Mouse (Mus musculus) intestine, embryonic 15.5 days (tissue): ENCODE measurements around the gene Dusp3. TPM values are rescaled to one million over a fixed set of nuclear protein-coding genes. Genes with fewer than 3 reads are reported as not detected.
A peak's percentile ranks its signal among the peaks of the same experiment; 100 is the strongest.
"Not testable (repeated sequence)": the region's sequence is repeated elsewhere in the genome, so short reads cannot be mapped to it uniquely, and the experiment has no call there.

ENCODE experiments used
- ATAC-seq: fragments of 200-750 bp; cut with Nextera tagmentation; 2 replicates; pipeline ENCODE4 v1.8.0; 2017; ENCODE audit warnings: moderate TSS enrichment, moderate library complexity
- H3K27ac ChIP-seq: fragments of 300-500 bp; sonication (generic); 2 replicates; pipeline ENCODE4 v1.5.1; 2015; ENCODE audit warnings: mild to moderate bottlenecking, inconsistent platforms
- H3K27me3 ChIP-seq: fragments of 300-500 bp; sonication (generic); replicated peaks from 2 replicates; pipeline ENCODE4 v1.6.1; 2015; ENCODE audit warnings: inconsistent platforms
- H3K36me3 ChIP-seq: fragments of 300-500 bp; sonication (generic); 2 replicates; pipeline ENCODE4 v1.6.1; 2015; ENCODE audit warnings: inconsistent platforms
- H3K4me1 ChIP-seq: fragments of 300-500 bp; sonication (generic); replicated peaks from 2 replicates; pipeline ENCODE4 v1.6.1; 2015; ENCODE audit warnings: inconsistent platforms
- H3K4me2 ChIP-seq: fragments of 300-500 bp; sonication (generic); replicated peaks from 2 replicates; pipeline ENCODE4 v1.6.1; 2015; ENCODE audit warnings: mild to moderate bottlenecking, inconsistent platforms
- H3K4me3 ChIP-seq: fragments of 300-500 bp; sonication (generic); replicated peaks from 2 replicates; pipeline ENCODE4 v1.5.1; 2015; ENCODE audit warnings: inconsistent platforms
- H3K9ac ChIP-seq: fragments of 300-500 bp; sonication (generic); 2 replicates; pipeline ENCODE4 v1.6.1; 2015; ENCODE audit warnings: inconsistent platforms
- H3K9me3 ChIP-seq: fragments of 300-500 bp; sonication (generic); 2 replicates; pipeline ENCODE4 v1.6.1; 2016; ENCODE audit warnings: inconsistent platforms
- WGBS: fragments of 180-500 bp; shearing (Covaris S2); methylation state at CpG from one replicate; pipeline ENCODE4 v1.1.7; 2015; 5-methylcytosine and 5-hydroxymethylcytosine counted together
- polyA plus RNA-seq: library from polyadenylated mRNA; unstranded; fragments of >200 nt; fragmentation: Nextera tagmentation; extraction: Ambion mirVana; gene quantifications from 2 replicates; pipeline ENCODE4 v1.2.1, GENCODE M21; 2015

Dusp3 gene
- polyA plus RNA-seq, 1 experiment from 2014 or later = 26.5 TPM

DNA sequence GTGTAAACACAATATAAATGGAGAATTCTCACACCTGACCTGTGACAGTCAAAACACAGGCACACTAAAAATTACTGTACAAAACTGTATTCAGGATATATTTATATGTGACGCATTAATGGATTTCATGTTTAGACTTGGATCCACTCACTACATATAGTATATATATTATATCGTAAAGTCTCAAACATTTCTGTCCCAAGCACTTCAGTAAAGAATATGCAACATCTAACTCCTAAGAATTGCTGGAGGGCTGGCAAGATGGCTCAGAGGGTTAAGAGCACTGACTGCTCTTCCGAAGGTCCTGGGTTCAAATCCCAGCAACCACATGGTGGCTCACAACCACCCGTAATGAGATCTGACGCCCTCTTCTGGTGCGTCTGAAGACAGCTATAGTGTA, 1.4 kb downstream of the Dusp3 start:
- ATAC-seq, H3K27me3 ChIP-seq, H3K9me3 ChIP-seq, H3K4me3 ChIP-seq, H3K4me2 ChIP-seq, H3K36me3 ChIP-seq, H3K27ac ChIP-seq, H3K9ac ChIP-seq: not testable (repeated sequence)
- peaks cover 10% of the 10 kb centered on the region for H3K4me1 ChIP-seq
- 35% methylated on average over 6 of the region's 6 CpGs for WGBS

DNA sequence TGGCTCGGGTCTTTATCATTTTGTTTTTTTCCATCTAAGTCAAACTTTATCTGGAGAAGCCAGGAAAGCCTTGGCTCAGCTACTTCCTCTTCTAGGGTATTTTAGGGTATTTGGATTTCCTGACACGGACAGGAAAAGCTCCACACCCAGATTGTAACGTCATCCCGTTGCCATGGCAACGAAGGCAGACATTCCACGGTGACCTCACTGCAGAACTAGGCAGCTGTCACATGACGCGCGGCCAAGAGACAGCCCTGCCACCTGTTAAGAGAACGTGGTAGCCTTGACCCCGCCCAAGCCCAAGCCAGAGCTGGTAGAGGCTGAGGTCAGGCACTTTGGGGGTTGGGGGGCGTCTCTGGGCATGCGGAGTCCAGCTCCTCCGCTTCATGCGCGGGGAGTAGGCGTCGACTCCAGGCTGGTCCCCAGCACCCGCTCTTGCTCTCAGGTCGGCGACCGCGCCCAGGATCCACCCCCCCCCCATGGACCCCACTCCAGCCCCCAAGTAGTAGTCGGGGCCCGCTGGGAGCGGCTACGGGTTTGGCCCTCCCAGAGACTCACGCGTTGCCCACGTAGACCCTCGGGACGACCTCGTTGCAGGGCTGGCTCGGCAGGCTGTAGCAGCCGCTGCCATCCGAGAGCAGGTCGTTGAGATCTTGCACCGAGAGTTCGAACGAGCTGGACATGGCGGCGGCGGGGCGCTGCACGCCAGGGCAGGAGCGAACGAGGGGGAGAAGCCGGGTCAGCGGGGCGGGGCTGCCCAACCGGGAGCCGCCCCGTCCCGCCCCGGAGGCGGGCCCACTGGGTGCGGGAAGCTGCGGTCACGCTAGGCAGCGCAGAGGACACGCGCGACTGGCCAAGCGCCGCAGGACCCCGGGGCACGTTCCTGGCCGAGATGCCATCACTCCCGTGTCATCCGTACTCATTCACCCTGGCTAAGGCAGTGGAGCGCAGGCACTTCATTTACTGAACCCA, 2.5 kb downstream of the Dusp3 start, which contains the start of gene Cfap97d1:
TSS of gene Cfap97d1 (plus strand) at position 226 of the 972 bp plus-strand sequence.
- peak within 1 kb of the TSS; percentile 54 for H3K4me3 ChIP-seq
- peak; percentile 90 for ATAC-seq
- peak within 1 kb of the TSS; percentile 58 for H3K9ac ChIP-seq
- H3K4me2 ChIP-seq = peak within 1 kb of the TSS; percentile 98
- WGBS = under 1% methylated on average over 71 of the region's 71 CpGs
- no peaks in the 10 kb centered on the region for H3K9me3 ChIP-seq
- peaks cover 10% of the 10 kb centered on the region for H3K4me1 ChIP-seq
- no peaks in the 10 kb centered on the region for H3K36me3 ChIP-seq
- H3K27ac ChIP-seq = peak within 1 kb of the TSS; percentile 82
- no peaks in the 10 kb centered on the region for H3K27me3 ChIP-seq

DNA sequence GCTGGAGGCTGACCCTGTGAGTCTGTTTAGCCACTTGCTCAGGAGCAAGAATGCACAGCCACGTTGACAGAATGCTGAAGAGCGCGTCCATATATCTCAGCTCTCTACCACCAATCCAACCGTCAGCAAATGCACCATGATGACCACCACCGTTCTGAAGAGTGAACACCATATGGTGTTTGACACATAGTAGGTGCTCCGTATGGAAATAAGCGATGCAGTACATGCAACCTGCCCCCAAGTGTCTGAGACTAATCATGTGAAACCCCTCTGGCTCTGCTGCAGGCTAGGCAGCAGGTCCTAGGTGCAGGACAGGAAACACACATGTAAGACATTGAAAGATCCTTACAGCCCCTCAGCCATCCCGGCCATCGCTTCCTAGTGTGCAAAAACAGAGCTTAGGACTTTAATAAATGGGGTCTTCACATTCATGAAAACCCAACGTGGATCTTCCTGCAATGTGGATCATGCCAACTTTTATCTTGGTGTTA, 3.3 kb downstream of the Dusp3 start:
- peak overlapping the region; percentile 98; the same call in 1 of the 2 replicates for H3K4me2 ChIP-seq
- H3K27me3 ChIP-seq = no peaks in the 10 kb centered on the region
- H3K4me1 ChIP-seq = peaks cover 10% of the 10 kb centered on the region
- H3K9me3 ChIP-seq = no peaks in the 10 kb centered on the region
- H3K27ac ChIP-seq = no peak overlapping the region
- no peak overlapping the region for H3K9ac ChIP-seq
- ATAC-seq = no peak
- WGBS = 62% methylated on average over 10 of the region's 10 CpGs
- no peaks in the 10 kb centered on the region for H3K36me3 ChIP-seq
- H3K4me3 ChIP-seq = no peak overlapping the region

DNA sequence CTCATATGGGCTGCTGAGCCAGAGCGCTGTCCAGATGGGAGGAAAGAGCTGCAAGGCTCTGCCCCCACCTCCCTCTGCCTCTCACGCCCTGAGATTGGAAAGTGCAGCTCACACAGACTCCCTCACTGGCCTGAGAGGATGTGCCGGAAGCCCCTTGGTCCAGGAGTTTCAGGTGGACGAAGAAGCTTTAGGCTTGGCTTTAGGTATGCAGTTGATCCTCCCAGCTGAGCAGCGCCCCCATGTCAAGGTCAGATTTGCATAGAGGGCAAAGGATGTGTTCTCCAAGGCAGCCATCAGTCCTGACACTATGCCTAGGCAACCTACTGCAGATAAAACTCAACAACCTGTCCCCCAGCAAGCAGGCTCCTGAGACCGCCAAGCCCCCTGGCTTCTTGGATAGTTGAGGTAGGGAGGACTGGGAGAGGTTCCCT, 3.8 kb downstream of the Dusp3 start:
- Histone ChIP-seq H3K9ac (no peak overlapping the region), H3K9me3 (no peaks in the 10 kb centered on the region), H3K4me1 (peaks cover 10% of the 10 kb centered on the region), H3K4me3 (no peak overlapping the region), H3K4me2 (no peak overlapping the region; the same call in 1 of the 2 replicates), H3K27me3 (no peaks in the 10 kb centered on the region), H3K36me3 (no peaks in the 10 kb centered on the region), H3K27ac (no peak overlapping the region)
- no peak for ATAC-seq
- WGBS = 60% methylated on average over 6 of the region's 6 CpGs

DNA sequence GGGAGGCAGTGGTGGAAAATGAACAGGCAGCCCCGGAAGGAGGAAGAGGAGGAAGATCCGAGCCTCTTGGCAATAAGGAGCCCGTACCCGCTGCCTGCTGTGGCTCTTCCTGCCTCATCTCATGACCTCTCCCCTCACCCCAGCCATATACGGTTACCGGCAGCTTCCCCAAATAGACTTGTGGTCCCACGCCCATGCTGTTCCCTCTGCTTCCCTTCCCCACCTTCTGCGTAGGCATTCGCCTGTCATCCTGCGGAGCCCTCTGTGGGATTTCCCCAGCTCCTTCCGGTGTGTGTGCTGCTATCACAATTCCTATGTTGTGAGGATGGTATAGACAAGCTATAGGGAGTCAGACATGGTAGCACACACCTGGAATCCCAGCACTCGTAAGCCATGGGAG, 5.0 kb downstream of the Dusp3 start:
- no peak for ATAC-seq
- H3K4me3 ChIP-seq = no peak overlapping the region
- H3K36me3 ChIP-seq = no peaks in the 10 kb centered on the region
- peaks cover 10% of the 10 kb centered on the region for H3K4me1 ChIP-seq
- no peak overlapping the region for H3K9ac ChIP-seq
- H3K27me3 ChIP-seq = no peaks in the 10 kb centered on the region
- no peak overlapping the region for H3K27ac ChIP-seq
- no peaks in the 10 kb centered on the region for H3K9me3 ChIP-seq
- WGBS = 75% methylated on average over 12 of the region's 12 CpGs
- no peak overlapping the region for H3K4me2 ChIP-seq

DNA sequence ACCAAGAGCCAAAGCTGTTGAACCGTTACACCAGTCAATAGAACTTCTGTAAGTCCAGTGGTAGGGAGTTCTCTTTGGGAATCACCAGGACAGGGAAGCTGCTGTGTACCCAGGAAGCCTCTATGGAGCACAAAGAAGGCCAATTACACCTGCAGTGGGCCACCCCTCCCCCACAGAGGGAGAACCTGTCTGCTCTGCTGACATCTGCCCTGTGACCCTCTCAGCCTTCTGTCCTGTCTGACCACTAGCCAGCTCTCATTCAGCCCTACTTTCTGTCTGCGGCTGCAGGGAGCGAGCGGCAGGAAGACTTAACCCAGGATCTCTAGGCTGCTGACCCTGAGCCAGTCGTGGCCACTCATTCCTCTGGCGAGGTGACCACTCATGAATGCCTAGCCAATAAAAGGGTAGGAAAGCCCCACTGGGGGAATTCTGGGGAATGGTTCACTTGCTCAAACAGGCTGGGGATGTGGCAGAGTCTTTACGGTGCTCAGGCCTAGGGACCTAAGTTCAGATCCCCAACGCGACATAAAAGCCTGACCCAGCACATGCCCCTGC, 6.1 kb downstream of the Dusp3 start:
- no peaks in the 10 kb centered on the region for H3K9me3 ChIP-seq
- H3K4me1 ChIP-seq = peaks cover 8% of the 10 kb centered on the region
- H3K36me3 ChIP-seq = no peaks in the 10 kb centered on the region; the same call in 1 of the 2 replicates
- no peak overlapping the region for H3K9ac ChIP-seq
- H3K27me3 ChIP-seq = no peaks in the 10 kb centered on the region
- H3K4me3 ChIP-seq = no peak overlapping the region
- H3K4me2 ChIP-seq = no peak overlapping the region
- H3K27ac ChIP-seq = no peak overlapping the region
- WGBS = 84% methylated on average over 9 of the region's 9 CpGs
- no peak for ATAC-seq

DNA sequence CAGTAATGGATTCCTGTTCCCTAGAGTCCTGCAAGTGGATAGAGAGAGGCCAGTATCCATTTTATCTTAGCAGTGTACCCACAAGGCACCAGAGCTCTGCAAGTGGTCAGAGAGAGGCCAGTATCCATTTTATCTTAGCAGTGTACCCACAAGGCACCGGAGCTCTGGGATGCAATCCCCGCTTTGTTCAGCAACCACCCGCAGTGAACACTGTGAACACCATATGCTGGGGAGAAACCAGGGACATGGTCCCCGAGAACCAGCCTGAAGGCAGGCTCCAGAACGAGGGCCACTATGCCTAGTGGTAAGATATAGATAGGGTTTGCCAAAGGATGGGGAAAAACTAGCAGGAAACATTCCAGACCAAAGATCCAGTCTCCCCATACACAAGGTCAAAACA, 7.7 kb downstream of the Dusp3 start:
- Histone ChIP-seq H3K4me1 (peaks cover 5% of the 10 kb centered on the region), H3K27me3 (no peaks in the 10 kb centered on the region), H3K27ac (no peak overlapping the region), H3K9me3 (no peaks in the 10 kb centered on the region), H3K9ac (no peak overlapping the region), H3K36me3 (no peaks in the 10 kb centered on the region; the same call in 1 of the 2 replicates), H3K4me3 (no peak overlapping the region), H3K4me2 (no peak overlapping the region)
- no peak for ATAC-seq
- WGBS = 91% methylated on average over 5 of the region's 5 CpGs

DNA sequence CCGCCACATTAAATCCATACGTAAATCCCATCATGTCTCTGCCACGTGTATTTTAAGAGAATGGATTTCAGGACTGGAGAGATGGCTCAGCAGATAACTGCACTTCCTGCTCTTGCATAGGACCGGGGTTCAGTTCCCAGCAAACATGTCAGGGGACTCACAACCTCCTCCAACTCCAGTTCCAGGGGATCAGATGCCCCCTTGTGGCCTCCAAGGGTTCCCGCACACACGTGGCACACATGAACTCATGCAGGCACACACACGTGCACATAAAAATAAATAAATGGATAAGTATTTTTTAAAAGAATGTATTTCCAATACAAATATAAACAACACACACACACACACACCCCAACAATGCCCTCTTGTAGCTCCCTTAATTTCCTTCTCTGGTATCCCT, 9.9 kb downstream of the Dusp3 start:
- Histone ChIP-seq H3K4me3 (no peak overlapping the region), H3K27ac (no peak overlapping the region), H3K9ac (no peak overlapping the region), H3K27me3 (no peaks in the 10 kb centered on the region), H3K36me3 (no peaks in the 10 kb centered on the region; the same call in 1 of the 2 replicates), H3K9me3 (no peaks in the 10 kb centered on the region), H3K4me1 (no peaks in the 10 kb centered on the region), H3K4me2 (no peak overlapping the region)
- no peak for ATAC-seq
- WGBS = 96% methylated on average over 7 of the region's 7 CpGs

DNA sequence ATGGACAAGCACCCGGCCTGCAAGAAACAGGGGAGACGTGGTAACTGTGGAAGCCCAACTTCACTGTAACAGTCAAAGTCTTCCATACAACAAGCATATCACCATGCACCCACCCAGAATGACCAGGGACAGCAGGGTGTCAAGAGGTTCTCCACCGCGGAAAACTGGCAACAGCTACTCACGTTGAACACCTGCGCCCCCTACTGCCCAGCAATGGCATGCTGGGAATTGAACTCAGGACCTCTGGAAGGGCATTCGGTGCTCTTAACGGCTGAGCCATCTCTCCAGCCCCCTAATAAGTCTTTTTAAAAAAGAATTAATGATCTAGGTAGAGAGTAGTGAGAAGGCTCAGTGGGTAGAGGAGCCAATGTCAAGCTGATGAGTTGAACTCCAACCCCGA, 11.9 kb downstream of the Dusp3 start:
- no peak overlapping the region for H3K9ac ChIP-seq
- H3K4me2 ChIP-seq = no peak overlapping the region
- H3K27ac ChIP-seq = no peak overlapping the region
- no peaks in the 10 kb centered on the region for H3K4me1 ChIP-seq
- no peaks in the 10 kb centered on the region; the same call in 1 of the 2 replicates for H3K36me3 ChIP-seq
- 57% methylated on average over 9 of the region's 9 CpGs for whole genome bisulfite sequencing
- no peak for ATAC-seq
- H3K27me3 ChIP-seq = no peaks in the 10 kb centered on the region
- H3K4me3 ChIP-seq = no peak overlapping the region
- H3K9me3 ChIP-seq = no peaks in the 10 kb centered on the region

DNA sequence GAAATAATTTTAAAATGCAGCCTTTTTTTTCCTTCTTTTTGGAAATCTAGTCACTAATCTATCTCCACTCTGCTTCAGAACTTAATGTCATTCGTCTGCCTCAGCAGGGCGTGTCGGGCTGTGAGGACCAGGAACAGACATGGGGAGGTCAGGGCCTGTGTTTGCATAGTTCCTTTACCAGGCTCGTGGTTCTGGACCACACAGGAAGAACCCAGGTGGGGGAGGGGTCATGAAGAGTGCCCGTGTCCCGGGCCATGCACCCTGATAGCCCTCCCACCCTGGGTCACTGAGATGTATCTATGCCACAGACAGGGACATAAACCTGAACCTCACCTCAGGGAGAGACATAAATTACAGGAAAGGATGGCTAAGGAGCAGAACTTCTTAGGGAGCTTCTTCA, 12.6 kb downstream of the Dusp3 start:
- no peak for ATAC-seq
- Histone ChIP-seq H3K4me1 (no peaks in the 10 kb centered on the region), H3K27ac (no peak overlapping the region), H3K4me2 (no peak overlapping the region), H3K36me3 (no peaks in the 10 kb centered on the region; the same call in 1 of the 2 replicates), H3K4me3 (no peak overlapping the region), H3K9ac (no peak overlapping the region), H3K27me3 (no peaks in the 10 kb centered on the region), H3K9me3 (no peaks in the 10 kb centered on the region)
- WGBS = 33% methylated on average over 6 of the region's 6 CpGs

DNA sequence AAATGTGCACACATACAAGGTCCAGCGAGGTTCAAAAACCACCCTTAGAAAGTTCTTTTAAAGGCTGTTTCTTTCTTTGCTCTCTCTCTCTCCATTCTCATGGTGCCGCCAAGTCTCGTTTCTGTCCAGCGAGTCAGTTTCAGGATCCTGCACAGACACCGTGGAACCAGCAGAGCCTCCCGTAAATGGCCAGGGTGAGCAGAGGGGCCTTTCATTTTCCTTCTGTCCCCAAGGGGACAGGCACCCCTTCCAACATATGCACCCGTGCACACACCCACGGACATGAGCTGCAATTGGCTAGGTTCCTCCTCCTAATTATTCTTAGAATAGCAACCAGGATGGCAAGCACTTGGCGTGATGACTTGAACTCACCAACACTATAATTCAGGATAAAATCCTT, 13.3 kb downstream of the Dusp3 start:
- Histone ChIP-seq H3K4me3 (no peak overlapping the region), H3K27me3 (no peaks in the 10 kb centered on the region), H3K9me3 (no peaks in the 10 kb centered on the region), H3K9ac (no peak overlapping the region), H3K36me3 (no peaks in the 10 kb centered on the region; the same call in 1 of the 2 replicates), H3K4me1 (no peaks in the 10 kb centered on the region), H3K4me2 (no peak overlapping the region), H3K27ac (no peak overlapping the region)
- WGBS = 72% methylated on average over 9 of the region's 9 CpGs
- no peak for ATAC-seq

DNA sequence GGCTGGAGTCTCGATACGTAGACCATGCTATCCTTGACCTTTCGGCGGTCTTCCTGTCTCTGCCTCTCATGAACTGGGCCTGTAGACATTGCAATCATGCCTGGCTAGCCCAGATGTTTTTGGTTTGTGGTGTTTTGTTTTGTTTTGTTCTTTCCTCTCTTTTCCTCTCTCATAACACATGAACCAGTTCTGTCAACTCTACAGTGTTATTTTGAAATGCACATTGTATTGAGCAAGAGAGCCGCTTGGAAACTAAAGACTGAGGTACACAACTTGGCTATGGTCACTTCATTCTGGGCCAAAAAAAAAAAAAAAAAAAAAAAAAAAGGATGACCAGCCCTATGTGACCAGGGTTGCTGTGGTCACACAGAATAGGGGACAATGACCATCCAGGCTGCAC, 14.2 kb downstream of the Dusp3 start:
- Histone ChIP-seq H3K27ac (no peak overlapping the region), H3K4me1 (no peaks in the 10 kb centered on the region), H3K9me3 (no peaks in the 10 kb centered on the region), H3K4me3 (no peak overlapping the region), H3K4me2 (no peak overlapping the region), H3K9ac (no peak overlapping the region), H3K36me3 (no peaks in the 10 kb centered on the region; the same call in 1 of the 2 replicates), H3K27me3 (peaks cover 4% of the 10 kb centered on the region)
- 93% methylated on average over 5 of the region's 5 CpGs for WGBS
- no peak for ATAC-seq
